Mouse (Mus musculus): ENCODE results near the gene Egr2.

GRCm38 (mm10) chr10:67505248-67505647 lies 30.0 kb upstream of the Egr2 start:
- TF ChIP-seq GATA1 (IDR thresholded peaks at IDR 0.05; ENCODE audit: borderline replicate concordance, low read length) (no peak), FLI1 (IDR thresholded peaks at IDR 0.05; ENCODE audit: low read length) (no peak)

Measured in megakaryocyte, embryonic 14.5 days (primary cell).